Mouse (Mus musculus) heart, embryonic 12.5 days (tissue): ENCODE results near the gene Ppox. TPM values are rescaled to one million over a fixed set of nuclear protein-coding genes. Genes with fewer than 3 reads are reported as not detected.

Experiments
- ATAC-seq: fragments of 200-750 bp; cut with Nextera tagmentation; 2 replicates; pipeline ENCODE4 v1.8.0; 2017; ENCODE audit warnings: moderate TSS enrichment, moderate library complexity; ENCODE audit not compliant: insufficient number of reproducible peaks, low FRiP score
- H3K27ac ChIP-seq: fragments of 300-500 bp; sonication (generic); 2 replicates; pipeline ENCODE4 v1.5.1; 2016; ENCODE audit warnings: mild to moderate bottlenecking, moderate library complexity; ENCODE audit not compliant: poor library complexity, severe bottlenecking
- H3K27me3 ChIP-seq: fragments of 300-500 bp; sonication (generic); replicated peaks from 2 replicates; pipeline ENCODE4 v1.6.1; 2016; ENCODE audit warnings: mild to moderate bottlenecking, moderate library complexity
- H3K36me3 ChIP-seq: fragments of 300-500 bp; sonication (generic); 2 replicates; pipeline ENCODE4 v1.6.1; 2016; ENCODE audit warnings: mild to moderate bottlenecking, moderate library complexity
- H3K4me1 ChIP-seq: fragments of 300-500 bp; sonication (generic); replicated peaks from 2 replicates; pipeline ENCODE4 v1.6.1; 2016; ENCODE audit warnings: mild to moderate bottlenecking
- H3K4me2 ChIP-seq: fragments of 300-500 bp; sonication (generic); 2 replicates; pipeline ENCODE4 v1.6.1; 2016; ENCODE audit warnings: mild to moderate bottlenecking, moderate library complexity
- H3K4me3 ChIP-seq: fragments of 300-500 bp; sonication (generic); 2 replicates; pipeline ENCODE4 v1.5.1; 2016; ENCODE audit warnings: mild to moderate bottlenecking
- H3K9ac ChIP-seq: fragments of 300-500 bp; sonication (generic); 2 replicates; pipeline ENCODE4 v1.6.1; 2016; ENCODE audit warnings: mild to moderate bottlenecking, moderate library complexity
- H3K9me3 ChIP-seq: fragments of 300-500 bp; sonication (generic); replicated peaks from 2 replicates; pipeline ENCODE4 v1.6.1; 2016; ENCODE audit warnings: mild to moderate bottlenecking, moderate library complexity
- WGBS: fragments of 180-500 bp; shearing (Covaris S2); methylation state at CpG from one replicate; pipeline ENCODE4 v1.1.7; 2016; 5-methylcytosine and 5-hydroxymethylcytosine counted together
- polyA plus RNA-seq: library from polyadenylated mRNA; unstranded; fragments of >200 nt; fragmentation: Nextera tagmentation; extraction: Ambion mirVana; gene quantifications from 2 replicates; pipeline ENCODE4 v1.2.1, GENCODE M21; 2016

Ppox gene
- polyA plus RNA-seq, 1 experiment from 2014 or later = 55.4 TPM

GRCm38 (mm10) chr1:171276110-171276748 lies 4.8 kb downstream of the Ppox start:
- 93% methylated on average over 14 of the region's 14 CpGs for WGBS
- H3K27ac ChIP-seq = no peak overlapping the region
- no peak overlapping the region for H3K4me3 ChIP-seq
- no peaks in the 10 kb centered on the region for H3K9me3 ChIP-seq
- H3K4me2 ChIP-seq = no peak overlapping the region
- H3K9ac ChIP-seq = no peak overlapping the region
- peaks cover 14% of the 10 kb centered on the region for H3K4me1 ChIP-seq
- ATAC-seq = no peak
- peaks cover 72% of the 10 kb centered on the region for H3K36me3 ChIP-seq
- H3K27me3 ChIP-seq = no peaks in the 10 kb centered on the region

DNA sequence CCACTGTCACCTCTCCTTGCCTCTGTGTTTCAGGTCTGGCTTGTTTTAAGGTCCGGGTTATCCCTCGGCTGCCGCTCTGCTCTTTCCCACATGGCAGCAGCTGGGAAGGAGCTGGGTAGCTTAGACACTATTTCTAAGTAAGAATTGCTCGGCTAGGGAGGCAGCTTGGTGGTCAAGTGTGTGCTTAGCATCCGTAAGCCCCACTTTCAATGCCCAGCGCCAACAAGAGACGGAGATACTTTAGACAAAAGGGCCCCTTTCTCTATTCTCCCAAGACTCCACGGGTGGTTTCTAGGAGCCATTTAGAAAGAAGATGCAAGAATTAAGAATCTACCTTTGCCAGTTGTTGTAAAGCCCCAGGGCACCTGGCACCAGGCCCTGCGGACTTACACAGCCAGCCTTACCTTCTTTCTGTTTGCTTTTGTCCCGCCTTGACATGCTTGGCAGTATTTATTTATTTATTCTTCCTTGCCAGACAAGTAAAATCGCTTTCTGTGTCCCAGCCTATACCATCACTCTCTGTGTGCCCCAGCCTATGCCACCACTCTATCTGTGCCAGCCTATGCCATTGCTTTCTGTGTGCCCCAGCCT lies 5.7 kb downstream of the Ppox start:
- H3K9ac ChIP-seq = no peak overlapping the region
- no peaks in the 10 kb centered on the region for H3K27me3 ChIP-seq
- H3K4me2 ChIP-seq = no peak overlapping the region
- H3K4me3 ChIP-seq = no peak overlapping the region
- H3K27ac ChIP-seq = no peak overlapping the region
- H3K4me1 ChIP-seq = peaks cover 17% of the 10 kb centered on the region
- peaks cover 72% of the 10 kb centered on the region for H3K36me3 ChIP-seq
- 89% methylated on average over 11 of the region's 11 CpGs for WGBS
- no peak for ATAC-seq
- no peaks in the 10 kb centered on the region for H3K9me3 ChIP-seq

GRCm38 (mm10) chr1:171274171-171274570 lies 6.8 kb downstream of the Ppox start:
- H3K9me3 ChIP-seq = no peaks in the 10 kb centered on the region
- H3K27ac ChIP-seq = no peak overlapping the region
- WGBS = 95% methylated on average over 12 of the region's 12 CpGs
- no peak overlapping the region for H3K4me2 ChIP-seq
- H3K36me3 ChIP-seq = peaks cover 72% of the 10 kb centered on the region
- H3K4me1 ChIP-seq = peaks cover 12% of the 10 kb centered on the region
- H3K9ac ChIP-seq = no peak overlapping the region
- no peak overlapping the region for H3K4me3 ChIP-seq
- no peak for ATAC-seq
- H3K27me3 ChIP-seq = no peaks in the 10 kb centered on the region

DNA sequence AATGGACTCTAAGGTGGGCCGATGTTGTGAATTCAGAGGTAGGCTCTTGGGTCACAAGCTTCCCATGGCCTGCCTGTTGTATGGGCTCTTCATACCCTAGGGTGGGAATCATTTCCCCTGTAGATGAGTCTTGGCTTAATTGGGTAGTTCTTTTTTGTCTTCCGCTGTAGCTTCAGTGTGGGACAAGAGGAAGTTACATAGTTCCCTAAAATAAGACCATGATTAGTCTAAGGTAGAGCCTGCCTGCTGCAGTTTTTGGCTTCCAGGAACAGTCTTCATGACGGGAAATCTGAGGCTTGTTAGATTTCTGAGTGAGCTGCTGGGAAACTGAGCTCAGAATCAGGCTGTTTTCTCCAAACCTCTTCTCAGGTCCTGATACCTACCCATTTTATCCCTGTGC lies 8.9 kb downstream of the Ppox start:
- H3K4me1 ChIP-seq = peaks cover 12% of the 10 kb centered on the region
- WGBS = 91% methylated on average over 3 of the region's 3 CpGs
- no peaks in the 10 kb centered on the region for H3K27me3 ChIP-seq
- H3K4me3 ChIP-seq = no peak overlapping the region
- no peak overlapping the region for H3K9ac ChIP-seq
- no peak overlapping the region for H3K27ac ChIP-seq
- ATAC-seq = no peak
- peaks cover 53% of the 10 kb centered on the region for H3K36me3 ChIP-seq
- H3K9me3 ChIP-seq = no peaks in the 10 kb centered on the region
- H3K4me2 ChIP-seq = 0 out of 2 replicates have a peak overlapping the region, but pooled peaks have one; percentile 95

- H3K4me1 ChIP-seq = peaks cover 12% of the 10 kb centered on the region
- no peak overlapping the region for H3K9ac ChIP-seq
- no peaks in the 10 kb centered on the region for H3K9me3 ChIP-seq
- H3K27ac ChIP-seq = no peak overlapping the region
- peak overlapping the region; percentile 95; the same call in 1 of the 2 replicates for H3K4me2 ChIP-seq
- 66% methylated on average over 10 of the region's 10 CpGs for WGBS
- no peak overlapping the region for H3K4me3 ChIP-seq
- no peaks in the 10 kb centered on the region for H3K27me3 ChIP-seq
- no peak for ATAC-seq
- H3K36me3 ChIP-seq = peaks cover 49% of the 10 kb centered on the region
Observed at GRCm38 (mm10) chr1:171271622-171272021, 9.4 kb downstream of the Ppox start.

- H3K4me3 ChIP-seq = peak overlapping the region; percentile 85
- peaks cover 45% of the 10 kb centered on the region for H3K36me3 ChIP-seq
- WGBS = 37% methylated on average over 9 of the region's 9 CpGs
- H3K9ac ChIP-seq = peak overlapping the region; percentile 88
- H3K27ac ChIP-seq = 0 out of 2 replicates have a peak overlapping the region, but pooled peaks have one; percentile 16
- no peaks in the 10 kb centered on the region for H3K27me3 ChIP-seq
- no peaks in the 10 kb centered on the region for H3K9me3 ChIP-seq
- no peak for ATAC-seq
- peaks cover 12% of the 10 kb centered on the region for H3K4me1 ChIP-seq
- peak overlapping the region; percentile 95 for H3K4me2 ChIP-seq
Observed at GRCm38 (mm10) chr1:171271196-171271595, 9.8 kb downstream of the Ppox start.

DNA sequence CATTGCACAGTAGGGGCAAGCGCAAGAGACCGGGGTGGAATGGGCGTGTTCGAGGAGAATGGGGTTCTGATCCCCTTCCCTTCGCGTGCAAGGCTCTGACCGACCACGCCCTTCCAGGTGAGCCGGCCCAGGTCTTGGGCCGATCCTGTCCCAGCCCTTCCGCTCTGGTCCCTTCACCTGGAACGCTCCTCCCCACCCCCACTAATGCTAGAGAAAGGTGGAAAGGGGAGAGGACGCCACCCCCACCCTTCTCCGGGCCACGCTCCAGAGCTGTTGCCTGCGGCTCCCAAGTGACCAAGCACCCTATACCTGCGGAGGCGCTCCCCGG lies 10.4 kb downstream of the Ppox start:
- Histone ChIP-seq H3K4me1 (peaks cover 12% of the 10 kb centered on the region), H3K4me3 (peak overlapping the region; percentile 85), H3K36me3 (peaks cover 38% of the 10 kb centered on the region), H3K9ac (peak overlapping the region; percentile 88), H3K9me3 (no peaks in the 10 kb centered on the region), H3K4me2 (peak overlapping the region; percentile 95), H3K27me3 (no peaks in the 10 kb centered on the region), H3K27ac (peak overlapping the region; percentile 39)
- under 1% methylated on average over 19 of the region's 19 CpGs for WGBS
- ATAC-seq = peak; percentile 75

GRCm38 (mm10) chr1:171269848-171270572 lies 11.0 kb downstream of the Ppox start, which contains the start of gene B4galt3:
Gene B4galt3, plus strand, starts transcription at chr1:171270328.
- Histone ChIP-seq H3K4me2 (peak within 1 kb of the TSS; percentile 95), H3K9ac (peak within 1 kb of the TSS; percentile 88), H3K36me3 (peaks cover 33% of the 10 kb centered on the region), H3K4me1 (peaks cover 12% of the 10 kb centered on the region), H3K27ac (peak within 1 kb of the TSS; percentile 43), H3K27me3 (no peaks in the 10 kb centered on the region), H3K9me3 (no peaks in the 10 kb centered on the region), H3K4me3 (peak within 1 kb of the TSS; percentile 85)
- ATAC-seq = peak; percentile 95
- WGBS = 3% methylated on average over 36 of the region's 36 CpGs

- Histone ChIP-seq H3K27me3 (no peaks in the 10 kb centered on the region), H3K9me3 (no peaks in the 10 kb centered on the region), H3K27ac (no peak overlapping the region), H3K4me1 (peaks cover 18% of the 10 kb centered on the region), H3K36me3 (peaks cover 16% of the 10 kb centered on the region), H3K9ac (no peak overlapping the region), H3K4me2 (no peak overlapping the region), H3K4me3 (no peak overlapping the region)
- no peak for ATAC-seq
- 51% methylated on average over 1 of the region's 1 CpGs for WGBS
Observed at GRCm38 (mm10) chr1:171268341-171268740, 12.6 kb downstream of the Ppox start.

DNA sequence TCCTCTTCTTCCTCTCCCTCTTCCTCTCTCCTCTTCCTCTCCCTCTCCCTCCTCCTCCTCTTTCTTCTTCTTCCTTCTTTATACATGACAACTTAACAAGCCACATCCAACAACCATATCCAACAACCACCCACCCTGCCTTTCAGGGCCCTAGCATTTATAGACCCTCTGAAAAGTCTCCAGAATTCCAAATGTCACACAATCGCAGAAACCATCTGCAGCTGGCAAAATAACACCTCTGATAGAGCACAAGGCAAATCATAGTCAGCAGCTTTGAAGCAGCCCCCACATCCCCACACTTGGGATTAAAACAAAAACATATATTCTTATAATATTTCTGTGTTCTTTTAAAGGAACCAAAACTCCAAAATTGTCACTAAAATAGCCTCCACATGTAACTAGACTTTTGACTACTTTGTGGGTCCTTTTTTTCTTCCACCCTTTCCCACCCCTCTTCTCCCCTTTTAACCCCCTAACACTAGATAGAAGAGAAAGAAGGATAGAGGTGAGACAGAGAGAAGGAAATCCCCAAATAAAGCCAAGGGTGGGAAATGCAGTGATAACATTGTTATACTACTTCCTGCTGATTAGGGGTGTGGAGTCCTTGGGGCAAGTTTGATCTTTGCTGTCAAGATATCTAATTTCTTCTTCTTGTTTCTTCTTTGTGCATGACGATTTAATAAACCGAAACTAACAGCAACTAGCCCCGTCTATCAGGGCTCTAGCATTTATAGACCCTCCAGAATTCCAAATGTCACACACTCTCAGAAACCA lies 14.8 kb downstream of the Ppox start:
- H3K9ac ChIP-seq = no peak overlapping the region; the same call in 1 of the 2 replicates
- peak overlapping the region; percentile 59 for H3K27ac ChIP-seq

More for the DNA sequence above, 14.8 kb downstream of the Ppox start:
- WGBS = 50% methylated on average over 4 of the region's 4 CpGs
- Histone ChIP-seq H3K4me3 (no peak overlapping the region), H3K27me3 (no peaks in the 10 kb centered on the region), H3K4me2 (0 out of 2 replicates have a peak overlapping the region, but pooled peaks have one; percentile 13), H3K4me1 (peaks cover 23% of the 10 kb centered on the region), H3K9me3 (no peaks in the 10 kb centered on the region), H3K36me3 (no peaks in the 10 kb centered on the region)
- ATAC-seq = no peak
